Mouse (Mus musculus) limb, embryonic 12.5 days (tissue): Measurements from ENCODE around the gene Hmgn3. TPM values are rescaled to one million over a fixed set of nuclear protein-coding genes. Genes with fewer than 3 reads are reported as not detected.

Experiments
- ATAC-seq: fragments of 200-750 bp; cut with Nextera tagmentation; 2 replicates; pipeline ENCODE4 v1.8.0; 2017; ENCODE audit warnings: low read depth, moderate TSS enrichment; ENCODE audit not compliant: insufficient number of reproducible peaks, insufficient read depth, low FRiP score, low TSS enrichment
- H3K27ac ChIP-seq: fragments of 300-500 bp; sonication (generic); 2 replicates; pipeline ENCODE4 v1.5.1; 2016; ENCODE audit warnings: mild to moderate bottlenecking, moderate library complexity
- H3K27me3 ChIP-seq: fragments of 300-500 bp; sonication (generic); 2 replicates; pipeline ENCODE4 v1.6.1; 2016; ENCODE audit warnings: mild to moderate bottlenecking, moderate library complexity
- H3K36me3 ChIP-seq: fragments of 300-500 bp; sonication (generic); 2 replicates; pipeline ENCODE4 v1.6.1; 2016; ENCODE audit warnings: mild to moderate bottlenecking, moderate library complexity
- H3K4me1 ChIP-seq: fragments of 300-500 bp; sonication (generic); replicated peaks from 2 replicates; pipeline ENCODE4 v1.6.1; 2016
- H3K4me2 ChIP-seq: fragments of 300-500 bp; sonication (generic); 2 replicates; pipeline ENCODE4 v1.6.1; 2016; ENCODE audit warnings: mild to moderate bottlenecking, moderate library complexity
- H3K4me3 ChIP-seq: fragments of 300-500 bp; sonication (generic); replicated peaks from 2 replicates; pipeline ENCODE4 v1.5.1; 2016; ENCODE audit warnings: mild to moderate bottlenecking
- H3K9ac ChIP-seq: fragments of 300-500 bp; sonication (generic); replicated peaks from 2 replicates; pipeline ENCODE4 v1.6.1; 2016; ENCODE audit warnings: mild to moderate bottlenecking, moderate library complexity
- H3K9me3 ChIP-seq: fragments of 300-500 bp; sonication (generic); 2 replicates; pipeline ENCODE4 v1.6.1; 2016; ENCODE audit warnings: mild to moderate bottlenecking, moderate library complexity
- WGBS: fragments of 180-500 bp; shearing (Covaris S2); methylation state at CpG from one replicate; pipeline ENCODE4 v1.1.7; 2016; 5-methylcytosine and 5-hydroxymethylcytosine counted together
- polyA plus RNA-seq: library from polyadenylated mRNA; unstranded; fragments of >200 nt; fragmentation: Nextera tagmentation; extraction: Ambion mirVana; gene quantifications from 2 replicates; pipeline ENCODE4 v1.2.1, GENCODE M21; 2016

Gene Hmgn3
- polyA plus RNA-seq, 1 experiment from 2014 or later: 143 TPM

DNA sequence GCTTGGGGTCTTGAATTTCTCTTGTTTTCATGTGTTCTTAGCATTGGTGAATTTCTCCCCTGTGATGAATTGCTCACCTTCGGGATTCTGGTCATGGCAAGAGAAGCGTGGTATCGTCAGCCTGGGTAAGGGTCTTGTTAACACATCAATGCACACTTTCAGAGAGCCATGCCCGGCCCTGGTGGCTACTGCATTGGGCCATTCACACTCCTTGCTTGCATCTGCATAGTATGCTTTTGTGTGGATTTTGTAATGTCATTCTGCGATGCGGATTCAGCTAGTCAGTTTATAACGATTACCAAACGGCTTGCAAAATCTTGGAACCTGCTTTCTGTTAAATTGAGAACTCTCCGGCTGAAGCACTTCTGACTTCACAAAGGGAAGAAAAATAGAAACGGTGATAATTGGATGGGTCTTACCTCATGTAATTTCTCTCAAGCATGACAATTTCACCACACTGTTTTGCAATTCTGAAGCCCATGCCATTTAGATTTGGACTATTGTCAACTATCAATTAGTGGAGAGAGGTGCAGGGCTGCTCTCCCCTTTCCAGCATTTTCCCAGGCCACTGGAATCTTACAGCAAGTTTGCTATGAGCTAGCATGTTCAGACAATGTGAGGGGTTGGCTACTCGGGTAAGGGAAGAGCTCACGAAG, 47.7 kb downstream of the Hmgn3 start:
- no peak overlapping the region for H3K27ac ChIP-seq
- H3K4me1 ChIP-seq: 0 out of 2 replicates have a peak, but pooled peaks cover 7% of the 10 kb centered on the region
- no peaks in the 10 kb centered on the region for H3K9me3 ChIP-seq
- no peaks in the 10 kb centered on the region for H3K36me3 ChIP-seq
- H3K4me2 ChIP-seq: no peak overlapping the region
- H3K9ac ChIP-seq: no peak overlapping the region
- H3K4me3 ChIP-seq: no peak overlapping the region
- H3K27me3 ChIP-seq: no peaks in the 10 kb centered on the region
- 77% methylated on average over 12 of the region's 12 CpGs for WGBS
- ATAC-seq: no peak

DNA sequence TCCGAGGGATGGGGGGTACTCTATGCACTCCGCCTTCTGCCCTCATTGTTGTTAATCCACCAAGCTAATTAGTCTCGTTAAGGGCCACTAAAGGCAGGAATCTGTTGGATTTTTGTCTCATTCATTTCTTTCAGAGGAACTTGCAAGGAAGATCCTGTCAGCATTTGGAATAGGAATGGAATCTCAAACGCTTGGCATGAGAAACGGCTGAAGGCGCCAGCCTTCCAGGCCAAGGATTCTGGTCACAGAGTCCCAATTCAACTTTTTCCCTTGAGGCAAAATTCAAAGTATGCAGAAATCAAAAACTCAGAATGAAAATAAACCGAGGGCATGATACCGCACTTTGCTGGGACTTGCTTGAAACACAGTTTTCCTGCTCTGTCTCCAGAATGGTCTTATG, 48.7 kb downstream of the Hmgn3 start:
- no peak overlapping the region for H3K9ac ChIP-seq
- 58% methylated on average over 8 of the region's 8 CpGs for WGBS

DNA sequence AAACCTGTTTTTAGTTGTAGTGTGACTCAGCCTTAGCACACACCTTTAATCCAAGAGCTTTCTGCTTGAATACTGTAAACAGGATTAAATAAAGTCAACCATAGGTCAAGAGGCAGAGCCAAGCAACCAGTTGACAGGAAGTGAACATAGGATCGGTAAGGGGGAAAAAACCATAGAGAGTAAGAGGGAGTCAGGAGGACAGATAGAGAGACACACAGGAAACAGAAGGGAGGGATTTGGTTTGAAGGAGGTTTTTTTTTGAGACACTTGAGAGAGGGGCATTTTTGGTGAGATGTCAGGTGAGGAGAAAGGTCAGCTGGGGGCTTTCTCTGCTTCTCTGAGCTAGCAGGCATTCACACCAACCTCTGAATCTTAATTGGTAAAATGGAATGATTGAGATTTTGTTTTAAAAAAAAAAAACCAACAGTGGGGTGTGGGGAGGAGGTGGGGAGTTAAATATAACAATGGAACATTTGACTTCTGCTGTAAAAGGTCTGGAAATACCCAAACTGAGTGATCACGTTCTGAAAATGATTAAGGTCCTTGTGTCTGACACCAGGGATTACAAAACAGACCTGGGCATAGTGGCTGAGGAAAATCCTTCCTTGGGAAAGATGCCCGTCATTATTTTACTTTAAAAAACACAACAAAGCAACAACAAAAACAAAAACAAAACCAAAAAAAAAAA, 51.7 kb downstream of the Hmgn3 start:
- WGBS: 78% methylated on average over 3 of the region's 3 CpGs
- Histone ChIP-seq H3K27me3 (no peaks in the 10 kb centered on the region), H3K27ac (no peak overlapping the region), H3K9ac (no peak overlapping the region), H3K4me2 (no peak overlapping the region), H3K9me3 (no peaks in the 10 kb centered on the region), H3K4me1 (0 out of 2 replicates have a peak, but pooled peaks cover 2% of the 10 kb centered on the region), H3K4me3 (no peak overlapping the region), H3K36me3 (no peaks in the 10 kb centered on the region)
- ATAC-seq: no peak

More for the DNA sequence above, 48.7 kb downstream of the Hmgn3 start:
- Histone ChIP-seq H3K27ac (no peak overlapping the region), H3K27me3 (no peaks in the 10 kb centered on the region), H3K36me3 (no peaks in the 10 kb centered on the region), H3K4me1 (0 out of 2 replicates have a peak, but pooled peaks cover 7% of the 10 kb centered on the region), H3K4me3 (no peak overlapping the region), H3K4me2 (no peak overlapping the region), H3K9me3 (no peaks in the 10 kb centered on the region)
- ATAC-seq: no peak

DNA sequence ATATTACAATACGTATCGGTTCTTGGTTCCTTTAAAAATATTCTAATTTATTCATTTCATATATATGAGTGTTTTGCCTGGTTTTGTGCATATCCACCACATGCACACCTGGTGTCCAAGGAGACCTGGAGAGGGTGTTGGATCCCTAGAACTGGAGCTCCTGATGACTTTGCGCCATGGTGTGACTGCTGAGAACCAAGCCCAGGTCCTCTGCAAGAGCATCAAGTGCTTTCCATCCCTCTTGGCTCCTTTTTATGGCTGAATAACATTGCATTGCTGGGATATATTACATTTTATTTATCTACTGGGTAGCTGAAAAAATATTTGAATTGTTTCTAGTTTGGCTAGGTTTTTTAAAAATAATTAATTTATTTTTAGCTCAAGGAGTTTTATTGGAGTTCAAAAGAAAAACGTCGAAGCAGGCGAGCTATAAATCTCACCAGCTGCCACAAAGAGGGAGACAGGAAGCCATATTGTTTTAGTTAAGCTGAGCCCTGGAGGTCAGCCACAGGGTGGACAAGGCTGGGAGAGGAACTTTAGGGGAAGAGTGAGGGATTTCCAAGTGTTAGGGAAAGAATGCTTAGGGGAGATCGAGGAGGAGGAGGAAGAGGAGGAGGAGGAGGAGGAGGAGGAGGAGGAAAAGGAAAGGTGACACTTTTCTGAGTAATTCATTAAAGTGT, 62.6 kb downstream of the Hmgn3 start:
- Histone ChIP-seq H3K27me3 (no peaks in the 10 kb centered on the region), H3K9me3 (no peaks in the 10 kb centered on the region), H3K27ac (no peak overlapping the region), H3K9ac (no peak overlapping the region), H3K4me3 (no peak overlapping the region), H3K4me2 (no peak overlapping the region), H3K36me3 (no peaks in the 10 kb centered on the region), H3K4me1 (peaks cover 10% of the 10 kb centered on the region)
- ATAC-seq: no peak
- 31% methylated on average over 7 of the region's 7 CpGs for whole genome bisulfite sequencing

DNA sequence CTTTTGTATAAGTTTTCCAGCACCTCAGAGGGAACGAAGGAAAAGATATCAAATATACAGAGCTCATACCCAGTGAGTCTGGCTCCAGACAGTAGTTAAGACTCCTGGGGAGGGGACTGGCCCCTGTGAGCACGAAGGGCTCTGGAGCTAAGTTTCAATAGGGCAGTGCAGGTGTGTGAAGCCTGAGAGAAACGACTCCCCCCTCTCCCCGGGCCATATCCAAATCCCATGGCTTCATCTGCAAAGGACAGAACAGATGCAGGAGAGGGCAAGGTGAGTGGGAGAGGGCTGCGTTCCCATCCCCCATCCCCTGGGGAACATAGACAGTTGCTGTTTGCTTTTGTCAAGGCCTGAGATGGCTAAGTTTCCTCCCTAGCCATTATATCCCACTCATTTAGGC, 63.4 kb downstream of the Hmgn3 start:
- WGBS: 29% methylated on average over 5 of the region's 5 CpGs
- no peaks in the 10 kb centered on the region for H3K9me3 ChIP-seq
- H3K4me1 ChIP-seq: peaks cover 10% of the 10 kb centered on the region
- H3K36me3 ChIP-seq: no peaks in the 10 kb centered on the region
- no peak overlapping the region for H3K27ac ChIP-seq
- H3K4me3 ChIP-seq: no peak overlapping the region
- no peak overlapping the region for H3K4me2 ChIP-seq
- no peaks in the 10 kb centered on the region for H3K27me3 ChIP-seq
- 0 out of 2 replicates have a peak, but pooled peaks have one; percentile 47 for ATAC-seq
- no peak overlapping the region for H3K9ac ChIP-seq

DNA sequence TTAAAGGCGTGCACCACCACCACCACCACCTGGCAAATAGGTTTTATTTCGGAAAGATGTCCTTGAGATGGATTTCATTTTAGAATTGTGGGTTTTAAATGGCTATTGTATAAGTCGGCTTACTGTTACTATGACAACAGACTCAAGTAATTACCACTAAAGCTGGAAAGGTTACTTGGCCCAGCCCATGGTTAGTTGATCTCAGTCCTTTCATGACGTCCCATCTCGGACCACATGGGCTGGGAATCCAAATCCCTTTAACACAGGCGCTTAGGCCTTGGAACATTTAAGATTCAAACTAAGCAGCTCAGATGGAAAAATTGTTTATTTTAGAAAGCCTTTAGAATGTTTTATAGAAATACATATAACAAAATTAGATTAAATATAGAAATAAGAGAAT, 64.2 kb downstream of the Hmgn3 start:
- WGBS: 74% methylated on average over 6 of the region's 6 CpGs
- no peak for ATAC-seq

DNA sequence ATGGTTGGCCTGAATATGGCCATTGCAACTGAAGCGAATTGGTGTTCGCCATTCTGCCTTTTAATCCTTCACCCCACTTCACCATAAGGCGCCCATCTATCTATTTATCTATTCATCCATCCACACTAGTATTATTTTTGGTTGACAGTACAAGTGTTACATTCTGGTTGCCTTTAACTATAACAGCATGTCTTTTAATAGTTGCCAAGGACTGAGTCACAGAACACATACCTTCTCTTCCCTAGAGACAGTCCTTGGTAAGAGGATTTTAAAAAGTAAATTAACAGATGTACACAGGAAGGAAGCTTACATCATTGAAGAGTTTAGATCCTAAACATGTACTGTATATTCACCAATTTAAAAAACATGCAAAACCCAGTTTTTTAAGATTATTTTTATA, 66.8 kb downstream of the Hmgn3 start:
- Histone ChIP-seq H3K36me3 (no peaks in the 10 kb centered on the region), H3K4me3 (no peak overlapping the region), H3K9ac (no peak overlapping the region), H3K9me3 (no peaks in the 10 kb centered on the region), H3K4me2 (no peak overlapping the region), H3K4me1 (peaks cover 10% of the 10 kb centered on the region), H3K27me3 (no peaks in the 10 kb centered on the region), H3K27ac (no peak overlapping the region)
- no peak for ATAC-seq
- 96% methylated on average over 3 of the region's 3 CpGs for WGBS

More for the DNA sequence above, 64.2 kb downstream of the Hmgn3 start:
- H3K9me3 ChIP-seq: no peaks in the 10 kb centered on the region
- no peaks in the 10 kb centered on the region for H3K36me3 ChIP-seq
- no peak overlapping the region for H3K9ac ChIP-seq
- no peak overlapping the region for H3K4me2 ChIP-seq
- no peak overlapping the region for H3K27ac ChIP-seq
- no peaks in the 10 kb centered on the region for H3K27me3 ChIP-seq
- H3K4me3 ChIP-seq: no peak overlapping the region
- peaks cover 10% of the 10 kb centered on the region for H3K4me1 ChIP-seq

DNA sequence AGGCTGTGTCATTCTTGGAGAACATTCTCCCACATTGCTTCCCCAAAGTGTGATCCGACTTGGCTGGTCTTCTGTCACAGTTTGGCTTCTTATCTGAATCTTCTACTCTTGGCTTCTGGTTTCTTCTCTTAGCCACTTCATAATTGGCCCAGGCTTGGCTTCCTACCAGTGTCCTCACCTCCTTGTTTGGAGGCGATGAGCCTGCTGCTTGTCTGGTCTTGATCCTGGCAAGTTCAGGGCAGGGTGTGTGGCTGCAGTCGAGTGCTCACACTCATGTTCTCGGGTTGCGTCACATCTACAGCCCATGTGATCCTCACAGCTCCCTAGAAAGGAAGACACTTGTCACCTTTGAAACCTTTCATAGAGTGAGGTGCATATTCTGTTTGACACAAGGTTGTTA, 78.2 kb downstream of the Hmgn3 start:
- ATAC-seq: no peak
- Histone ChIP-seq H3K27me3 (no peaks in the 10 kb centered on the region), H3K9ac (no peak overlapping the region), H3K9me3 (no peaks in the 10 kb centered on the region), H3K36me3 (no peaks in the 10 kb centered on the region), H3K27ac (no peak overlapping the region), H3K4me3 (no peak overlapping the region), H3K4me1 (no peaks in the 10 kb centered on the region), H3K4me2 (no peak overlapping the region)
- 84% methylated on average over 5 of the region's 5 CpGs for WGBS

DNA sequence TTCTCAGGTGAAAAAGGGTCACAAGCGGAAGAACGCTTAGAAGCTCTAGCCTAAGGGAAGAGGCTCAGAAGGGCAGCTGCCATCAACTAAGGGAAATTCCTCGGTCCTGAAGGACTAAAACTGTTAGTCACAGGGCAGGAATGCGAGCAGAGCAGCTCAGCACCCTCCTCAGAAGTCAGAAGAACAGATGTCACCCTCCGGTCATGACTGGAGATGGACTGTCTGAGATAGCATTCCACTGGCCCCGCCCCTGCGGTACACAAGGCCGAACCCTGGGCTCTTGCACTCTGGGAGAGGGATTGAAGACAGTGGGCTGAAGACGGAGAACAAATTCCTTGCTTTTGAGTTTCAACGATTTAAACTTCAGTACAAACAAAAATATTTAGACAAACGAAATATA, 85.2 kb downstream of the Hmgn3 start:
- ATAC-seq: no peak
- no peaks in the 10 kb centered on the region for H3K27me3 ChIP-seq

More for the DNA sequence above, 85.2 kb downstream of the Hmgn3 start:
- WGBS: 68% methylated on average over 11 of the region's 11 CpGs
- no peaks in the 10 kb centered on the region for H3K4me1 ChIP-seq
- no peak overlapping the region for H3K4me3 ChIP-seq
- H3K4me2 ChIP-seq: no peak overlapping the region
- H3K27ac ChIP-seq: no peak overlapping the region
- H3K9ac ChIP-seq: no peak overlapping the region
- H3K9me3 ChIP-seq: no peaks in the 10 kb centered on the region
- H3K36me3 ChIP-seq: no peaks in the 10 kb centered on the region
